Mouse (Mus musculus) kidney, postnatal 0 days (tissue): ENCODE measurements around the gene Sgo1. TPM values are rescaled to one million over a fixed set of nuclear protein-coding genes. Genes with fewer than 3 reads are reported as not detected.
A peak's percentile ranks its signal among the peaks of the same experiment; 100 is the strongest.

ENCODE experiments used
- ATAC-seq: fragments of 200-750 bp; cut with Nextera tagmentation; replicated peaks from 2 replicates; pipeline ENCODE4 v1.8.0; 2017; ENCODE audit warnings: low read depth, moderate number of reproducible peaks, moderate TSS enrichment, moderate library complexity; ENCODE audit not compliant: low FRiP score
- DNase-seq: peaks from one replicate; pipeline ENCODE4 v3.0.0-alpha.2; 2016; ENCODE audit warnings: low spot score
- H3K27ac ChIP-seq: fragments of 300-500 bp; sonication (generic); 2 replicates; pipeline ENCODE4 v1.5.1; 2014; ENCODE audit warnings: mild to moderate bottlenecking
- H3K27me3 ChIP-seq: fragments of 300-500 bp; sonication (generic); 2 replicates; pipeline ENCODE4 v1.6.1; 2014; ENCODE audit warnings: low read length, mixed read lengths; ENCODE audit not compliant: insufficient read depth
- H3K36me3 ChIP-seq: fragments of 300-500 bp; sonication (generic); 2 replicates; pipeline ENCODE4 v1.6.1; 2014; ENCODE audit warnings: low read length, mixed read lengths; ENCODE audit not compliant: insufficient read depth
- H3K4me1 ChIP-seq: fragments of 300-500 bp; sonication (generic); replicated peaks from 2 replicates; pipeline ENCODE4 v1.6.1; 2014; ENCODE audit warnings: antibody characterized with exemption, low read length, mixed read lengths; ENCODE audit not compliant: insufficient read depth
- H3K4me2 ChIP-seq: fragments of 300-500 bp; sonication (generic); 2 replicates; pipeline ENCODE4 v1.6.1; 2014; ENCODE audit warnings: mild to moderate bottlenecking, low read length, moderate library complexity, mixed read lengths
- H3K4me3 ChIP-seq: fragments of 300-500 bp; sonication (generic); replicated peaks from 2 replicates; pipeline ENCODE4 v1.5.1; 2014; ENCODE audit warnings: low read depth, low read length
- H3K9ac ChIP-seq: fragments of 300-500 bp; sonication (generic); 2 replicates; pipeline ENCODE4 v1.6.1; 2014; ENCODE audit warnings: low read depth, low read length
- H3K9me3 ChIP-seq: fragments of 300-500 bp; sonication (generic); replicated peaks from 2 replicates; pipeline ENCODE4 v1.6.1; 2016; ENCODE audit warnings: low read length, inconsistent platforms, mixed read lengths
- CTCF ChIP-seq: IDR thresholded peaks from 2 replicates; pipeline ENCODE4 v1.5.1; 2016; ENCODE audit warnings: antibody characterized with exemption, low read depth, mild to moderate bottlenecking, moderate library complexity
- WGBS: fragments of 180-500 bp; shearing (Covaris S2); extraction: QIAGEN DNeasy Blood & Tissue Kit; methylation state at CpG from one replicate; pipeline ENCODE4 v1.1.7; 2014; 5-methylcytosine and 5-hydroxymethylcytosine counted together
- polyA plus RNA-seq: library from polyadenylated mRNA; unstranded; fragments of >200 nt; fragmentation: Nextera tagmentation; extraction: Ambion mirVana; gene quantifications from 2 replicates; pipeline ENCODE4 v1.2.1, GENCODE M21; 2015

The Sgo1 gene
- polyA plus RNA-seq, 1 experiment from 2014 or later, result 21.3 TPM

- Histone ChIP-seq H3K4me1 (no peaks in the 10 kb centered on the region), H3K27ac (no peak overlapping the region), H3K27me3 (no peaks in the 10 kb centered on the region), H3K36me3 (peaks cover 18% of the 10 kb centered on the region; the same call in 1 of the 2 replicates), H3K9me3 (no peaks in the 10 kb centered on the region), H3K9ac (no peak overlapping the region), H3K4me2 (no peak overlapping the region), H3K4me3 (no peak overlapping the region)
- DNase-seq, result no peak
- ATAC-seq, result no peak
- 65% methylated on average over 6 of the region's 6 CpGs for WGBS
- no peak for TF ChIP-seq CTCF
These were observed 32.7 kb downstream of the Sgo1 start for GRCm38 (mm10) chr17:53656369-53656860.

GRCm38 (mm10) chr17:53655959-53656358 is 33.2 kb downstream of the Sgo1 start:
- ATAC-seq (no peak), DNase-seq (no peak)
- no peak for TF ChIP-seq CTCF
- Histone ChIP-seq H3K4me3 (no peak overlapping the region), H3K9ac (no peak overlapping the region), H3K27ac (no peak overlapping the region), H3K4me1 (no peaks in the 10 kb centered on the region), H3K36me3 (peaks cover 18% of the 10 kb centered on the region; the same call in 1 of the 2 replicates), H3K4me2 (no peak overlapping the region), H3K27me3 (no peaks in the 10 kb centered on the region), H3K9me3 (no peaks in the 10 kb centered on the region)
- WGBS, result 86% methylated on average over 2 of the region's 2 CpGs

- H3K9me3 ChIP-seq, result no peaks in the 10 kb centered on the region
- H3K4me3 ChIP-seq, result no peak overlapping the region
- H3K36me3 ChIP-seq, result peaks cover 18% of the 10 kb centered on the region; the same call in 1 of the 2 replicates
- H3K4me1 ChIP-seq, result no peaks in the 10 kb centered on the region
- no peak for TF ChIP-seq CTCF
- ATAC-seq, result no peak
- DNase-seq, result no peak
- H3K4me2 ChIP-seq, result no peak overlapping the region
- no peaks in the 10 kb centered on the region for H3K27me3 ChIP-seq
- 81% methylated on average over 6 of the region's 6 CpGs for WGBS
- no peak overlapping the region for H3K9ac ChIP-seq
- no peak overlapping the region for H3K27ac ChIP-seq
These were observed 34.1 kb downstream of the Sgo1 start for GRCm38 (mm10) chr17:53655081-53655480.

GRCm38 (mm10) chr17:53654596-53654995 is 34.5 kb downstream of the Sgo1 start:
- no peak for DNase-seq
- H3K4me3 ChIP-seq, result no peak overlapping the region
- H3K27me3 ChIP-seq, result no peaks in the 10 kb centered on the region
- no peaks in the 10 kb centered on the region for H3K4me1 ChIP-seq
- ATAC-seq, result no peak
- no peak overlapping the region for H3K27ac ChIP-seq
- 86% methylated on average over 4 of the region's 4 CpGs for WGBS
- TF ChIP-seq CTCF, result no peak
- H3K36me3 ChIP-seq, result peaks cover 18% of the 10 kb centered on the region; the same call in 1 of the 2 replicates
- H3K9me3 ChIP-seq, result no peaks in the 10 kb centered on the region
- H3K9ac ChIP-seq, result no peak overlapping the region
- H3K4me2 ChIP-seq, result no peak overlapping the region

- Histone ChIP-seq H3K9ac (no peak overlapping the region), H3K4me1 (no peaks in the 10 kb centered on the region), H3K9me3 (no peaks in the 10 kb centered on the region), H3K36me3 (peaks cover 23% of the 10 kb centered on the region; the same call in 1 of the 2 replicates), H3K4me3 (no peak overlapping the region), H3K4me2 (no peak overlapping the region), H3K27me3 (no peaks in the 10 kb centered on the region), H3K27ac (no peak overlapping the region)
- DNase-seq (peak; percentile 1), ATAC-seq (no peak)
- WGBS, result 73% methylated on average over 2 of the region's 2 CpGs
- no peak for TF ChIP-seq CTCF
These were observed 38.9 kb downstream of the Sgo1 start for GRCm38 (mm10) chr17:53650251-53650661.

- no peak overlapping the region for H3K4me2 ChIP-seq
- no peak for ATAC-seq
- peaks cover 11% of the 10 kb centered on the region; the same call in 1 of the 2 replicates for H3K36me3 ChIP-seq
- no peak overlapping the region for H3K27ac ChIP-seq
- no peak overlapping the region for H3K4me3 ChIP-seq
- H3K9me3 ChIP-seq, result no peaks in the 10 kb centered on the region
- no peak for TF ChIP-seq CTCF
- no peaks in the 10 kb centered on the region for H3K27me3 ChIP-seq
- no peaks in the 10 kb centered on the region for H3K4me1 ChIP-seq
- H3K9ac ChIP-seq, result no peak overlapping the region
- 81% methylated on average over 4 of the region's 4 CpGs for WGBS
- DNase-seq, result no peak
These were observed 45.8 kb downstream of the Sgo1 start for GRCm38 (mm10) chr17:53643360-53643759.

GRCm38 (mm10) chr17:53631344-53631743 is 57.8 kb downstream of the Sgo1 start:
- Histone ChIP-seq H3K4me2 (no peak overlapping the region), H3K27me3 (no peaks in the 10 kb centered on the region), H3K9me3 (no peaks in the 10 kb centered on the region), H3K9ac (no peak overlapping the region), H3K27ac (no peak overlapping the region), H3K4me3 (no peak overlapping the region), H3K4me1 (no peaks in the 10 kb centered on the region), H3K36me3 (no peaks in the 10 kb centered on the region)
- no peak for ATAC-seq
- no peak for TF ChIP-seq CTCF
- DNase-seq, result no peak
